Mouse (Mus musculus) midbrain, embryonic 11.5 days (tissue): Measurements from ENCODE around the gene Hormad2. TPM values are rescaled to one million over a fixed set of nuclear protein-coding genes. Genes with fewer than 3 reads are reported as not detected.

ENCODE experiments used
- ATAC-seq: fragments of 200-750 bp; cut with Nextera tagmentation; 2 replicates; pipeline ENCODE4 v1.8.0; 2017; ENCODE audit warnings: moderate TSS enrichment, moderate library complexity; ENCODE audit not compliant: low FRiP score
- DNase-seq: peaks from one replicate; pipeline ENCODE4 v3.0.0; 2015; ENCODE audit warnings: low spot score; ENCODE audit errors: missing footprints
- H3K27ac ChIP-seq: fragments of 300-500 bp; sonication (generic); 2 replicates; pipeline ENCODE4 v1.5.1; 2014; ENCODE audit warnings: low read depth, low read length
- H3K27me3 ChIP-seq: fragments of 300-500 bp; sonication (generic); 2 replicates; pipeline ENCODE4 v1.6.1; 2014; ENCODE audit warnings: mild to moderate bottlenecking, low read length, moderate library complexity, mixed read lengths; ENCODE audit not compliant: control insufficient read depth, insufficient read depth
- H3K36me3 ChIP-seq: fragments of 300-500 bp; sonication (generic); 2 replicates; pipeline ENCODE4 v1.6.1; 2014; ENCODE audit warnings: mild to moderate bottlenecking, low read length, moderate library complexity, mixed read lengths; ENCODE audit not compliant: control insufficient read depth, insufficient read depth
- H3K4me1 ChIP-seq: fragments of 300-500 bp; sonication (generic); 2 replicates; pipeline ENCODE4 v1.6.1; 2014; ENCODE audit warnings: low read length; ENCODE audit not compliant: control insufficient read depth, insufficient read depth
- H3K4me2 ChIP-seq: fragments of 300-500 bp; sonication (generic); 2 replicates; pipeline ENCODE4 v1.6.1; 2014; ENCODE audit warnings: mild to moderate bottlenecking, moderate library complexity
- H3K4me3 ChIP-seq: fragments of 300-500 bp; sonication (generic); 2 replicates; pipeline ENCODE4 v1.5.1; 2014; ENCODE audit warnings: low read depth, low read length
- H3K9ac ChIP-seq: fragments of 300-500 bp; sonication (generic); 2 replicates; pipeline ENCODE4 v1.6.1; 2014; ENCODE audit warnings: low read length
- H3K9me3 ChIP-seq: fragments of 300-500 bp; sonication (generic); 2 replicates; pipeline ENCODE4 v1.6.1; 2016; ENCODE audit warnings: low read length; ENCODE audit not compliant: control insufficient read depth
- WGBS: fragments of 180-500 bp; shearing (Covaris S2); extraction: QIAGEN DNeasy Blood & Tissue Kit; methylation state at CpG from one replicate; pipeline ENCODE4 v1.1.7; 2014; 5-methylcytosine and 5-hydroxymethylcytosine counted together
- polyA plus RNA-seq: library from polyadenylated mRNA; unstranded; fragments of >200 nt; fragmentation: Nextera tagmentation; extraction: Ambion mirVana; gene quantifications from 2 replicates; pipeline ENCODE4 v1.2.1, GENCODE M21; 2014

Hormad2 gene
- polyA plus RNA-seq, 1 experiment from 2014 or later = 0.07 TPM

GRCm38 (mm10) chr11:4388018-4388417 is 52.9 kb downstream of the Hormad2 start:
- Histone ChIP-seq H3K4me2 (no peak overlapping the region), H3K9ac (no peak overlapping the region), H3K27me3 (no peaks in the 10 kb centered on the region), H3K36me3 (no peaks in the 10 kb centered on the region), H3K27ac (no peak overlapping the region), H3K4me3 (no peak overlapping the region), H3K9me3 (no peaks in the 10 kb centered on the region), H3K4me1 (no peaks in the 10 kb centered on the region)
- ATAC-seq (no peak), DNase-seq (no peak)
- 11% methylated on average over 2 of the region's 2 CpGs for WGBS

- 88% methylated on average over 7 of the region's 7 CpGs for WGBS
- Histone ChIP-seq H3K4me3 (no peak overlapping the region), H3K9ac (no peak overlapping the region), H3K36me3 (no peaks in the 10 kb centered on the region), H3K4me2 (no peak overlapping the region), H3K27ac (no peak overlapping the region), H3K9me3 (no peaks in the 10 kb centered on the region), H3K4me1 (no peaks in the 10 kb centered on the region), H3K27me3 (no peaks in the 10 kb centered on the region)
- DNase-seq = no peak
- no peak for ATAC-seq
Observed at GRCm38 (mm10) chr11:4382321-4382720, 58.6 kb downstream of the Hormad2 start.

- no peaks in the 10 kb centered on the region for H3K4me1 ChIP-seq
- no peak overlapping the region for H3K9ac ChIP-seq
- DNase-seq (no peak), ATAC-seq (no peak)
- H3K9me3 ChIP-seq = no peaks in the 10 kb centered on the region
- no peaks in the 10 kb centered on the region for H3K27me3 ChIP-seq
- H3K4me2 ChIP-seq = no peak overlapping the region
- 83% methylated on average over 4 of the region's 4 CpGs for WGBS
- no peak overlapping the region for H3K4me3 ChIP-seq
- no peaks in the 10 kb centered on the region for H3K36me3 ChIP-seq
- H3K27ac ChIP-seq = no peak overlapping the region
Observed at GRCm38 (mm10) chr11:4379857-4380256, 61.0 kb downstream of the Hormad2 start.

GRCm38 (mm10) chr11:4366389-4366788 is 74.5 kb downstream of the Hormad2 start:
- Histone ChIP-seq H3K27me3 (no peaks in the 10 kb centered on the region), H3K4me1 (no peaks in the 10 kb centered on the region), H3K4me2 (no peak overlapping the region), H3K9me3 (no peaks in the 10 kb centered on the region), H3K9ac (no peak overlapping the region), H3K27ac (no peak overlapping the region), H3K36me3 (no peaks in the 10 kb centered on the region), H3K4me3 (no peak overlapping the region)
- 82% methylated on average over 4 of the region's 4 CpGs for WGBS
- DNase-seq (no peak), ATAC-seq (no peak)

GRCm38 (mm10) chr11:4355430-4355829 is 85.5 kb downstream of the Hormad2 start:
- 71% methylated on average over 5 of the region's 5 CpGs for WGBS
- no peaks in the 10 kb centered on the region for H3K4me1 ChIP-seq
- no peak overlapping the region for H3K27ac ChIP-seq
- H3K9ac ChIP-seq = no peak overlapping the region
- no peaks in the 10 kb centered on the region for H3K36me3 ChIP-seq
- DNase-seq (no peak), ATAC-seq (no peak)
- H3K4me2 ChIP-seq = no peak overlapping the region
- no peaks in the 10 kb centered on the region for H3K9me3 ChIP-seq
- H3K27me3 ChIP-seq = no peaks in the 10 kb centered on the region
- no peak overlapping the region for H3K4me3 ChIP-seq

- Histone ChIP-seq H3K9me3 (no peaks in the 10 kb centered on the region), H3K36me3 (no peaks in the 10 kb centered on the region), H3K4me1 (no peaks in the 10 kb centered on the region), H3K27me3 (no peaks in the 10 kb centered on the region), H3K9ac (no peak overlapping the region), H3K4me3 (no peak overlapping the region), H3K4me2 (no peak overlapping the region), H3K27ac (no peak overlapping the region)
- DNase-seq (no peak), ATAC-seq (no peak)
- 70% methylated on average over 3 of the region's 3 CpGs for WGBS
Observed at GRCm38 (mm10) chr11:4352637-4353036, 88.3 kb downstream of the Hormad2 start.

GRCm38 (mm10) chr11:4343926-4344325 is 97.0 kb downstream of the Hormad2 start:
- WGBS = 39% methylated on average over 4 of the region's 4 CpGs
- DNase-seq (no peak), ATAC-seq (no peak)
- no peak overlapping the region for H3K9ac ChIP-seq
- no peaks in the 10 kb centered on the region for H3K27me3 ChIP-seq
- H3K9me3 ChIP-seq = no peaks in the 10 kb centered on the region
- H3K36me3 ChIP-seq = no peaks in the 10 kb centered on the region
- no peaks in the 10 kb centered on the region for H3K4me1 ChIP-seq
- no peak overlapping the region for H3K4me2 ChIP-seq
- no peak overlapping the region for H3K4me3 ChIP-seq
- no peak overlapping the region for H3K27ac ChIP-seq

GRCm38 (mm10) chr11:4342027-4342426 is 98.9 kb downstream of the Hormad2 start:
- H3K27me3 ChIP-seq = no peaks in the 10 kb centered on the region
- ATAC-seq (no peak), DNase-seq (no peak)
- H3K36me3 ChIP-seq = no peaks in the 10 kb centered on the region
- no peak overlapping the region for H3K4me3 ChIP-seq
- H3K9ac ChIP-seq = no peak overlapping the region
- 62% methylated on average over 7 of the region's 7 CpGs for WGBS
- H3K9me3 ChIP-seq = no peaks in the 10 kb centered on the region
- H3K4me2 ChIP-seq = no peak overlapping the region
- no peak overlapping the region for H3K27ac ChIP-seq
- H3K4me1 ChIP-seq = no peaks in the 10 kb centered on the region

GRCm38 (mm10) chr11:4340109-4340779 is 100.7 kb downstream of the Hormad2 start:
- Histone ChIP-seq H3K9ac (no peak overlapping the region), H3K36me3 (no peaks in the 10 kb centered on the region), H3K4me1 (no peaks in the 10 kb centered on the region), H3K4me2 (no peak overlapping the region), H3K4me3 (no peak overlapping the region), H3K27me3 (no peaks in the 10 kb centered on the region), H3K9me3 (no peaks in the 10 kb centered on the region), H3K27ac (no peak overlapping the region)
- ATAC-seq = no peak
- 91% methylated on average over 9 of the region's 9 CpGs for whole genome bisulfite sequencing
- DNase-seq = no peak
